9 mouse cellular contexts compared by ENCODE assay signal in the genomic region with DNA sequence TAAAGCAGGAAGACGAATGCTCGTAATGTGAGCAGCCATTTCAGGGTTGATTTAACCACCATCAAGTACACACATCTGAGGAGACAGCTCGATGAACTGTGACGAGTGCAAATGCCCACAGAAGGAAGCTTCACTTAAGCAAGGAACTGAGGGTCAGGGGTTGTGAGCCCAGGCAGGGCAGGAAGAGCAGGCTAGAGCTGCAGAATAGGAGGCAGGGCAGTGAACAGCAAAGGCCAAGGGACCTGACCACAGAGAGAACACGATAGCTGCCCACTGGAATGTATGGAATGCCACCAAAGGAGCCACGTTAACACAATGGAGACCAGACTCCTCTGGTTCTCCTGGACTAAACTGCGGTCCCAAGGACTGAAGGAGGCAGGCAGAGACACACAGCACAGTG. TPM values are rescaled to one million over a fixed set of nuclear protein-coding genes. Genes with fewer than 3 reads are reported as not detected.
A peak's percentile ranks its signal among the peaks of the same experiment; 100 is the strongest.
DNase-seq lines count a peak whose midpoint lies in the region; ATAC-seq lines count a peak whose summit lies in the region.
"Had no signal": no experiment of that assay in that cellular context is flagged by ENCODE, and none has a peak within 500 bp of the region (broad histone marks: within the 10 kb centered on the region; RNA-seq: fewer than 3 reads in every experiment).

No protein-coding gene starts in this region.

- H3K4me2 ChIP-seq in heart, embryonic 14.5 days (ENCODE audit: low read length) = peak overlapping the region; percentile 28
- H3K4me2 ChIP-seq in lung, embryonic 16.5 days (ENCODE audit: low read depth, low read length) = peak overlapping the region; percentile 1; the same call in 1 of the 2 replicates

- H3K36me3 ChIP-seq in heart, embryonic 14.5 days (ENCODE audit: control insufficient read depth, insufficient read depth, low read length) = no peaks in the 10 kb centered on the region
- no peaks in the 10 kb centered on the region for H3K36me3 ChIP-seq in lung, embryonic 16.5 days (ENCODE audit: control insufficient read depth, insufficient read depth, low read length)

- ATAC-seq in heart, embryonic 14.5 days (ENCODE audit: insufficient number of reproducible peaks, insufficient read depth, low FRiP score, low read depth) = peak; percentile 58; the same call in 1 of the 2 replicates
- peak; percentile 81 for ATAC-seq in lung, embryonic 16.5 days (ENCODE audit: low read depth)

- H3K4me3 ChIP-seq in heart, embryonic 14.5 days (ENCODE audit: control insufficient read depth in 1 of 2, insufficient read depth in 1 of 2, low read depth in 1 of 2, low read length in 2 of 2) = no peak overlapping the region
- no peak overlapping the region for H3K4me3 ChIP-seq in lung, embryonic 16.5 days (ENCODE audit: low read length)

- H3K9ac ChIP-seq in heart, embryonic 14.5 days (ENCODE audit: low read length) = peak overlapping the region; percentile 55
- H3K9ac ChIP-seq in lung, embryonic 16.5 days (ENCODE audit: low read length) = peak overlapping the region; percentile 49

- H3K4me1 ChIP-seq in heart, embryonic 14.5 days (ENCODE audit: control insufficient read depth in 2 of 2, insufficient read depth in 2 of 2, low read length in 2 of 2) = peaks cover 7 to 27% of the 10 kb centered on the region in 2 experiments; a peak in 3 of 4 replicates
- peaks cover 11% of the 10 kb centered on the region for H3K4me1 ChIP-seq in lung, embryonic 16.5 days (replicated peaks; ENCODE audit: control insufficient read depth, insufficient read depth, low read length)

- WGBS in heart, embryonic 14.5 days = 12% methylated on average over 7 of the region's 7 CpGs
- 17% methylated on average over 7 of the region's 7 CpGs for WGBS in lung, embryonic 16.5 days

- H3K27me3 ChIP-seq in heart, embryonic 14.5 days (ENCODE audit: control insufficient read depth, insufficient read depth, low read length) = no peaks in the 10 kb centered on the region
- no peaks in the 10 kb centered on the region for H3K27me3 ChIP-seq in lung, embryonic 16.5 days (ENCODE audit: control insufficient read depth, insufficient read depth, low read depth, low read length)

- DNase-seq in heart, adult 9 months (ENCODE audit: low spot score in 2 of 2) = no peak
- peak; percentile 84 for DNase-seq in Muller cell, postnatal 12 days (ENCODE audit: inconsistent ontology term)
- peak; percentile 52 to 53 for DNase-seq in kidney, adult 8-10 months
- no peak for DNase-seq in frontal cortex, postnatal 25 days (ENCODE audit: low spot score in 2 of 2)
- no peak for DNase-seq in thymus, postnatal 4 days
- no peak for DNase-seq in left cerebral cortex, adult 11 months (ENCODE audit: low spot score)

- H3K27ac ChIP-seq in heart, embryonic 14.5 days (replicated peaks in 1 of 2; ENCODE audit: control insufficient read depth in 1 of 2, insufficient read depth in 1 of 2, low read depth in 2 of 2, low read length in 2 of 2) = peak overlapping the region; percentile 65 to 79
- H3K27ac ChIP-seq in lung, embryonic 16.5 days (ENCODE audit: low read length) = peak overlapping the region; percentile 67

- no peaks in the 10 kb centered on the region for H3K9me3 ChIP-seq in heart, embryonic 14.5 days (ENCODE audit: control insufficient read depth, low read length)
- H3K9me3 ChIP-seq in lung, embryonic 16.5 days (ENCODE audit: control insufficient read depth, low read length) = no peaks in the 10 kb centered on the region
- H3K9me3 ChIP-seq: G1E had no signal

RNA-seq across cellular contexts. Expression of a gene that starts 5.5 kb away (rescaled TPM):
- 8.9 and 9.9 TPM in 2 replicates for polyA plus RNA-seq in heart, embryonic 14.5 days (2014; fragmentation: Nextera tagmentation; extraction: Ambion mirVana)
- polyA plus RNA-seq in lung, embryonic 16.5 days (2015; fragmentation: Nextera tagmentation; extraction: Ambion mirVana) = 19.1 and 19.8 TPM in 2 replicates

RNA-seq across cellular contexts. Expression of a gene that starts 35.6 kb away (rescaled TPM):
- polyA plus RNA-seq in heart, embryonic 14.5 days (2014; fragmentation: Nextera tagmentation; extraction: Ambion mirVana) = 92.9 and 108 TPM in 2 replicates
- 78.5 and 78.9 TPM in 2 replicates for polyA plus RNA-seq in lung, embryonic 16.5 days (2015; fragmentation: Nextera tagmentation; extraction: Ambion mirVana)

RNA-seq across cellular contexts. Expression of a gene that starts 51.9 kb away (rescaled TPM):
- 14.7 and 16.0 TPM in 2 replicates for polyA plus RNA-seq in heart, embryonic 14.5 days (2014; fragmentation: Nextera tagmentation; extraction: Ambion mirVana)
- polyA plus RNA-seq in lung, embryonic 16.5 days (2015; fragmentation: Nextera tagmentation; extraction: Ambion mirVana) = 18.1 and 21.1 TPM in 2 replicates

Comparison
In these comparisons a context has a peak if more than half of its experiments do, and no peak if none do; other contexts are left out.
1. DNase-seq: peak in Muller cell, postnatal 12 days (single experiment) and kidney, adult 8-10 months (2 of 2); none in heart, adult 9 months (0 of 2), frontal cortex, postnatal 25 days (0 of 2), thymus, postnatal 4 days (single experiment) and left cerebral cortex, adult 11 months (single experiment).